Mouse (Mus musculus) stomach, postnatal 0 days (tissue): ENCODE results near the gene Mgat5.

Experiments
- CTCF ChIP-seq: IDR thresholded peaks from 2 replicates; pipeline ENCODE4 v1.5.1; 2016; ENCODE audit warnings: antibody characterized with exemption, low read depth, mild to moderate bottlenecking, moderate library complexity
- EP300 ChIP-seq: optimal IDR thresholded peaks from 2 replicates; pipeline ENCODE3; 2016; ENCODE audit warnings: antibody characterized with exemption

- TF ChIP-seq CTCF = no peak
- TF ChIP-seq EP300 = no peak
Observed at GRCm38 (mm10) chr1:127465292-127465691, 260.5 kb downstream of the Mgat5 start.
